Mouse (Mus musculus): ENCODE results near the gene Gm49396. TPM values are rescaled to one million over a fixed set of nuclear protein-coding genes. Genes with fewer than 3 reads are reported as not detected.

The Gm49396 gene
- polyA plus RNA-seq, 1 experiment from 2014 or later: 18.9 TPM

DNA sequence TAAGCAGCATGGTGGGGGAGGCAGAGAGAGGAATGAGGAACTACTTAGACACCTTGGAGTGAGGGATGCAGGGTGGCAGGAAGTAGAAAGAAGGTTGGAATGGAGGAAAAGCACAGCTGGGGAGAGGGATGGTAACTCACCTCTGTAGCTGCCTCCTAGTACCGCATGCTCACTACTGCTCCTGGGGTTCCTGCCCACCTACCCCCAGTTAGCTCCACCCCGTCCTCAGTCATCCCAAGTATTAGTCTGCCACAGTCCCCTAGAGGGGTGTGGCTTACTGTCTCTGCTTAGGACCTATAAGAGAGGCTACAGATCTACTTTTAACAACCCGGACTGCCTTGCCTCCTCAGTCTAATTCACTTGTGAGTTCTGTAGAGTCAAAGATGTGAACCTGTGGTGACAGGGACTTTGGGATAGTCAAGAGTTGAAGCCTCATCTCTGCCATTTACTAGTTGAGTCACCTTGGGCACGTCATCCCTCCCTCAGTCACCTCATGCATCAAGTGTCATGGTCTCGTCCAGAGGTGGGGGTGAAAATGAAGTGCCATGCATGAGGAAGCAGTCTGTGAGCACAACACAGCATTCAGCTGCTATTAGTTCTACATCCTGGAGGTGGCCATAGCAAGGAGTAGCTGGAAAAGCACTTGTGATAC is 29.8 kb downstream of the Gm49396 start:
- no peaks in the 10 kb centered on the region for H3K9me3 ChIP-seq (ENCODE audit: low read length)
- H3K9ac ChIP-seq (replicated peaks; ENCODE audit: low read length): no peak overlapping the region
- H3K4me2 ChIP-seq (replicated peaks; ENCODE audit: low read depth, low read length): no peak overlapping the region
- H3K36me3 ChIP-seq (ENCODE audit: insufficient read depth, low read length): no peaks in the 10 kb centered on the region
- WGBS: 45% methylated on average over 5 of the region's 5 CpGs
- no peak overlapping the region for H3K4me3 ChIP-seq (ENCODE audit: low read length)
- H3K4me1 ChIP-seq (ENCODE audit: insufficient read depth, low read length): peaks cover 9% of the 10 kb centered on the region; the same call in 1 of the 2 replicates
- no peak overlapping the region for H3K27ac ChIP-seq (ENCODE audit: low read length)
- H3K27me3 ChIP-seq (ENCODE audit: insufficient read depth, low read length): no peaks in the 10 kb centered on the region
- no peak for ATAC-seq (ENCODE audit: low FRiP score, low TSS enrichment)

DNA sequence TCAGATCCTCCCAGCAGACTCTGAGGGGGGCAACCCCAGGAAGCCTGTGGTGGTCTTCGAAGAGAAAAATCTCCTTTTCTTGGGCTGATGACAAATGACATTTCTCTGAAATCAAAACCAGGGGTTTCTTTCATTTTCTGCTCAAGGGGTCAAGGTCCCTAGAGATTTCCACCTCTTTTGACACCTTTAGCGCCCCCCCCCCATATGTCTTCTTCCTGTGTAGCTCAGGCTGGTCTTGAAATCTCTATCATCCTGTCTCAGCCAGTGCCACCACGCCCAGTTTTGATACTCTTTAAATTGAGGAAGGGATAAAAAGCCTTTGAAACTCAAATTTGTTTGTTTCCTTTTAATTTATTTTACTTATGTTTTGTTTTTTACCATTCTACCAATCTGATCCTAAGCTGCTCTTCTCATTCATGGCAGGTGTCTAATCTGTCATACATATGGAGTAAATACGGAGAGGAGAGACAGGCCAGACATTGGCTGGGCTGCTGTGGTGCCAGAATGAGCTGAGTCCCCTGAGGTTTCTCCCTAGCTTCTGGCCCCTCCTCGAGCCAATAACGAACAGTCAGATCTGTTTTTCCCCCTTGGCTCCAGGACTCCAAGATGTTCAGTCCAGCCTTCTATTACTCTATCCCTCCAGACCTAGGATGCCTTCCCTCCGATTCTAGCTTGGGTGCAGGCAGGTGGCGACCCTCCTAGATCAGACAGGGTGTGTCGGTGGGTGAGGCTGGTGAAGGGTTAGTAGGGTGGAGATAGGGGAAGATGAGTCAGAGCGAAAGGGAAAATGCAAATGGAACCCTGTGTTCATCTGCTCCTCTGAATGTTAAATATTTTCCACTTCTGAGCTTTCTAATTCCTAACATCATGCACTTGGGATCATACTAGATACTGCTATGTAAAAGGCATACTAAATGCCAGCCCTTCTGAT is 30.7 kb downstream of the Gm49396 start:
- Histone ChIP-seq H3K9ac (replicated peaks; ENCODE audit: low read length) (no peak overlapping the region), H3K36me3 (ENCODE audit: insufficient read depth, low read length) (no peaks in the 10 kb centered on the region), H3K9me3 (ENCODE audit: low read length) (no peaks in the 10 kb centered on the region), H3K4me2 (replicated peaks; ENCODE audit: low read depth, low read length) (no peak overlapping the region), H3K4me1 (ENCODE audit: insufficient read depth, low read length) (peaks cover 9% of the 10 kb centered on the region; the same call in 1 of the 2 replicates), H3K4me3 (ENCODE audit: low read length) (no peak overlapping the region), H3K27ac (ENCODE audit: low read length) (no peak overlapping the region), H3K27me3 (ENCODE audit: insufficient read depth, low read length) (no peaks in the 10 kb centered on the region)
- no peak for ATAC-seq (ENCODE audit: low FRiP score, low TSS enrichment)
- 75% methylated on average over 10 of the region's 10 CpGs for WGBS

DNA sequence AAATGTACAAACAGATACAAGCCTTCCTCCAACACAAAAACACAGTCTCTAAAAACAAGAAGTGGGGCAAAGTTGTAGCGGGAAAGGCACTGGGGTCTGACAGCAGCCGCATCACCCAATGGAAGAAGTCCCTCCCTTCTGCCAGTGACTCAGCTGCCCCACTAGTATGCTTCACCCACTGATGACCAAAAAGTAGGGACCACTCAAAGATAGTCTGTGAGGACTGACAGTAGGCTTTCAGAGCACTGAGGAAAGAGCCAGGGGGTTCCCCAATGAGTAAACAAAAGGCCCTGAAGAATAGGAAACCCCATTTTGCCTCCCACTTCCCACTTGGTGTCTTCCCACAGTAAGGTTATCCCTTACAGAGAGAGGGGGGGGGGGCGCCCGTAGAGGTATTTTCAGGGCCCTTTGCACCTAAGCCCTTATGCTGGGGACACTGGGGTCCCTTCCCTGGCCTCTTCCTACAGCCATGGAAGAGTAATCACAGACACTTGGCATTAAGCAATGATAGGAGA is 31.4 kb downstream of the Gm49396 start:
- Histone ChIP-seq H3K27ac (ENCODE audit: low read length) (no peak overlapping the region), H3K9me3 (ENCODE audit: low read length) (no peaks in the 10 kb centered on the region), H3K36me3 (ENCODE audit: insufficient read depth, low read length) (no peaks in the 10 kb centered on the region), H3K4me3 (ENCODE audit: low read length) (no peak overlapping the region), H3K4me1 (ENCODE audit: insufficient read depth, low read length) (peaks cover 8% of the 10 kb centered on the region; the same call in 1 of the 2 replicates), H3K9ac (replicated peaks; ENCODE audit: low read length) (no peak overlapping the region), H3K4me2 (replicated peaks; ENCODE audit: low read depth, low read length) (no peak overlapping the region), H3K27me3 (ENCODE audit: insufficient read depth, low read length) (no peaks in the 10 kb centered on the region)
- 63% methylated on average over 4 of the region's 4 CpGs for WGBS
- no peak for ATAC-seq (ENCODE audit: low FRiP score, low TSS enrichment)

DNA sequence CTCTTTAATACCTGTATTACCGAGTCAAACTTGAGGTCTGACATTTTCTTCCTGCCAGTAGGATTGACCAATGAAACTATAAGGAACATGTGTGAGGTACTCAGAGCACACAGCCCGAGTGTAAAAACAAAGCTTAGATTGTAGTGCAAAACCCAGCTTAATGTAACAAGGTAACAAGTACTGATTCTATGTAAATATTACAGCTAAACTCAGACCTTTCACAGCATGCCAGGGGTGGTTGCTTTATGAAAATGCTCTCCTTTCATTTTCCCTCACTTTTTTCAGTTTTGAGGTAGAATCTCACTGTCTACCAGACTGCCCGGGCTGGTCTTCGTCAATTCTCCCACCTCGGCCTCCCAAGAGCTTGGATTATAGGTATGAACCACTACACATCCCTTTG is 32.9 kb downstream of the Gm49396 start:
- Histone ChIP-seq H3K9ac (replicated peaks; ENCODE audit: low read length) (no peak overlapping the region), H3K4me1 (ENCODE audit: insufficient read depth, low read length) (0 out of 2 replicates have a peak, but pooled peaks cover 3% of the 10 kb centered on the region), H3K36me3 (ENCODE audit: insufficient read depth, low read length) (no peaks in the 10 kb centered on the region), H3K4me2 (replicated peaks; ENCODE audit: low read depth, low read length) (no peak overlapping the region), H3K4me3 (ENCODE audit: low read length) (no peak overlapping the region), H3K9me3 (ENCODE audit: low read length) (no peaks in the 10 kb centered on the region), H3K27me3 (ENCODE audit: insufficient read depth, low read length) (no peaks in the 10 kb centered on the region), H3K27ac (ENCODE audit: low read length) (no peak overlapping the region)
- WGBS: 82% methylated on average over 5 of the region's 5 CpGs
- ATAC-seq (ENCODE audit: low FRiP score, low TSS enrichment): no peak

DNA sequence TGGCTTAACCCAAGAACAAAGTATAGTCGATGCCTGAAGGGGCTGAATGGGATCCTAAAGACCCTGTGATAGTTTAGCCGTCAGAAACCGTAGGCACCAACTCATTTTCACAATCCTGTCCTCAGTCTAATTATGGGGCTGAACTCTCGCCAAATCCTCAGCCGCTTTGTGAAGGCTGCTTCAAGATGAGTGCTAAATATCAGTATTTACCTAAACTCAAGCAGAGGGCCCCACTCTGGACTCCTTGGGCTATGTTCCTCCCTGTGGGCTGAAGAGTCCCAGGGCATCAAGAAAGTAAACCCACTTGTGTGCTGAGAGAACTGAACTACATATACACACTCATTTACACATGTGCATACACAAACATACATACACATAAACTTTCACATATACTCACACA is 33.7 kb downstream of the Gm49396 start:
- no peaks in the 10 kb centered on the region for H3K9me3 ChIP-seq (ENCODE audit: low read length)
- no peaks in the 10 kb centered on the region for H3K36me3 ChIP-seq (ENCODE audit: insufficient read depth, low read length)
- no peak for ATAC-seq (ENCODE audit: low FRiP score, low TSS enrichment)
- no peak overlapping the region for H3K4me2 ChIP-seq (replicated peaks; ENCODE audit: low read depth, low read length)
- H3K27ac ChIP-seq (ENCODE audit: low read length): no peak overlapping the region
- WGBS: 74% methylated on average over 5 of the region's 5 CpGs
- H3K4me1 ChIP-seq (ENCODE audit: insufficient read depth, low read length): 0 out of 2 replicates have a peak, but pooled peaks cover 3% of the 10 kb centered on the region
- H3K9ac ChIP-seq (replicated peaks; ENCODE audit: low read length): no peak overlapping the region
- no peak overlapping the region for H3K4me3 ChIP-seq (ENCODE audit: low read length)
- H3K27me3 ChIP-seq (ENCODE audit: insufficient read depth, low read length): no peaks in the 10 kb centered on the region

DNA sequence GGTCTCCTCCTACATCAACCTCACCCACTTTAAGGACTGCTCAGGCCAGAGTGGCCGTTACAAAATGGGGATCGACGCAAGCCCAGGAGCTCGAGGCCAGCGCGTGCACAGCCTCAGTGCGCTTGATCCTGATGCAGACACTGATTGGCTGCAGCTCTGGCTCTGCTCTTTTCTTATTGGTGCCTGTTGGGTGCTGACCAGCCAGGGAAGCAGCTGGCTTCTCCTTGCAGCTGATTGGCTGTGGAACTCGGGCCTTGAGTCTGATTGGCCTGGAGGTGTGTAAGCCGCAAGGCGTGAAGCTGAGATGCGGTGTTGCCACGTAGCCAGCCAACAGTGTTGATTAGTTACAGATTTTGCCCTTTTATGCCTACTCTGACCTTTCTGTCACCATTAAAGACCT is 35.6 kb downstream of the Gm49396 start, which contains the start of gene Zbtb32:
TSS of gene Zbtb32 (minus strand) at position 124 of the 400 bp plus-strand sequence.
- Histone ChIP-seq H3K27ac (ENCODE audit: low read length) (peak within 1 kb of the TSS; percentile 32; the same call in 1 of the 2 replicates), H3K4me2 (replicated peaks; ENCODE audit: low read depth, low read length) (no peak within 1 kb of the TSS), H3K9ac (replicated peaks; ENCODE audit: low read length) (no peak within 1 kb of the TSS), H3K9me3 (ENCODE audit: low read length) (no peaks in the 10 kb centered on the region), H3K36me3 (ENCODE audit: insufficient read depth, low read length) (no peaks in the 10 kb centered on the region), H3K27me3 (ENCODE audit: insufficient read depth, low read length) (no peaks in the 10 kb centered on the region), H3K4me1 (ENCODE audit: insufficient read depth, low read length) (peaks cover 16% of the 10 kb centered on the region), H3K4me3 (ENCODE audit: low read length) (no peak within 1 kb of the TSS)
- WGBS: 93% methylated on average over 12 of the region's 12 CpGs
- ATAC-seq (ENCODE audit: low FRiP score, low TSS enrichment): no peak

DNA sequence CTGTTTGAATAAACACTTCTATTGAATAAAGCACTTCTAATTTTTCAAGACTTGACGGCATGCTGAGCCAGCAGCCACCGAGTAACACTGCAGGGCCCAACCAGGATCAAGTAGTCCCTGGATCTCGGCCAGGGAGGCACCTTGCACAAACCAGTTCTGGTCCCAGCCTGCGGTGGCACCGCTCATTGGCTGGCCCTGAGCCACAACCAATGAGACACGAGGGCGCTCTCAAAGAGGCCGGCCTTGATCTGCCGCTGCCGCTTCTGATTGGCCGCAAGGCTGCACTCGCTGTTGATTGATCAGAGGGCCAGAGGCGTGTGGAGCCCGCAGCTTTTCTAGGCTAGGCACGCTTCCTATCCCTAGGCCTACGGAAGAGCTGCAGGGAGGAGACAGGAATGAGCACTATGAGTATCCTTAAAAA is 36.8 kb downstream of the Gm49396 start:
- peak overlapping the region; percentile 14; the same call in 1 of the 2 replicates for H3K4me2 ChIP-seq (replicated peaks; ENCODE audit: low read depth, low read length)
- H3K9ac ChIP-seq (replicated peaks; ENCODE audit: low read length): no peak overlapping the region
- no peaks in the 10 kb centered on the region for H3K27me3 ChIP-seq (ENCODE audit: insufficient read depth, low read length)
- H3K9me3 ChIP-seq (ENCODE audit: low read length): no peaks in the 10 kb centered on the region
- H3K4me3 ChIP-seq (ENCODE audit: low read length): no peak overlapping the region
- ATAC-seq (ENCODE audit: low FRiP score, low TSS enrichment): peak; percentile 96
- H3K27ac ChIP-seq (ENCODE audit: low read length): peak overlapping the region; percentile 31
- H3K4me1 ChIP-seq (ENCODE audit: insufficient read depth, low read length): peaks cover 23% of the 10 kb centered on the region
- H3K36me3 ChIP-seq (ENCODE audit: insufficient read depth, low read length): no peaks in the 10 kb centered on the region
- under 1% methylated on average over 16 of the region's 16 CpGs for WGBS

DNA sequence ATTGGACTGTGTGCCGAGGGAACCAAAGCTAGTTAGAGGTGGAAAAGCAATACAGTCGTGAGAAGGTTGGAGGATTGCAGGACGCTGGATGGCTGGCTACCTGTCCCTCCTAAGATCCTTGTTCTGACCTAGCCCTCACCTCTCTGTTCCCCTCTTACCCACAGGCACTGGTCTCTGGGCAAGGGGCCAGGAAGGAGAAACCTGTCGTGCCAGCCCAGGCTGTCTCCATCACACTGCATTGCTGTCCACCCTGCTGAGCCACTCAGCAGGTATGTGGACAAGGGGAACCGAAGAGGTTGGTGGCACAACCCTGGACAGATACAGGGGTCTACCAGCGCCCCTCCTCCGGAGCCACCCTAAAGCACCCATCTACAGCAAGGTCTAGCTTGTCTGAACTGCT is 37.5 kb downstream of the Gm49396 start:
- H3K27ac ChIP-seq (ENCODE audit: low read length): peak overlapping the region; percentile 31
- no peaks in the 10 kb centered on the region for H3K9me3 ChIP-seq (ENCODE audit: low read length)
- 0 out of 2 replicates have a peak, but pooled peaks have one; percentile 33 for ATAC-seq (ENCODE audit: low FRiP score, low TSS enrichment)
- no peak overlapping the region; the same call in 1 of the 2 replicates for H3K4me2 ChIP-seq (replicated peaks; ENCODE audit: low read depth, low read length)
- no peak overlapping the region for H3K4me3 ChIP-seq (ENCODE audit: low read length)
- H3K9ac ChIP-seq (replicated peaks; ENCODE audit: low read length): no peak overlapping the region
- WGBS: 70% methylated on average over 7 of the region's 7 CpGs
- no peaks in the 10 kb centered on the region for H3K27me3 ChIP-seq (ENCODE audit: insufficient read depth, low read length)
- no peaks in the 10 kb centered on the region for H3K36me3 ChIP-seq (ENCODE audit: insufficient read depth, low read length)
- peaks cover 23% of the 10 kb centered on the region for H3K4me1 ChIP-seq (ENCODE audit: insufficient read depth, low read length)

DNA sequence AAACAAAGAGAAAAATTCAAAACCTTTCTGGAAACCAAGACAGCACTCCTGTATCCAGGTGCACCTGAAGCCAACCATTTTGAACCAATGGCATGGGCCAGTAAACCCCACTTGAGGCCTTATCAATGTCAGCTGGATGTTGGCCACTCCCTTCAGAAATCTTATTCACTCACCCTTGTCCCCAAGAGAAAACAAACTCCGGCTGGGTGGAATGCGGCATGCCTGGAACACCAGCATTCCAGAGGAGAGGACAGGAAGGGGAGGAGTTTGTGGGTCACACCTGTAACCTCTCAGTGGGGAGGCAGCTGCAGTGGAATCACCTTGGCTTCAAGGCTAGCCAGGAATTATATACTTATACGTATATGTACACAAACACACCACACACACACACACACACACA is 39.4 kb downstream of the Gm49396 start:
- Histone ChIP-seq H3K9me3 (ENCODE audit: low read length) (no peaks in the 10 kb centered on the region), H3K36me3 (ENCODE audit: insufficient read depth, low read length) (no peaks in the 10 kb centered on the region), H3K4me2 (replicated peaks; ENCODE audit: low read depth, low read length) (no peak overlapping the region), H3K27me3 (ENCODE audit: insufficient read depth, low read length) (no peaks in the 10 kb centered on the region), H3K4me1 (ENCODE audit: insufficient read depth, low read length) (peaks cover 23% of the 10 kb centered on the region), H3K27ac (ENCODE audit: low read length) (peak overlapping the region; percentile 71), H3K9ac (replicated peaks; ENCODE audit: low read length) (no peak overlapping the region), H3K4me3 (ENCODE audit: low read length) (no peak overlapping the region)
- WGBS: 14% methylated on average over 3 of the region's 3 CpGs
- ATAC-seq (ENCODE audit: low FRiP score, low TSS enrichment): peak; percentile 64

Data from kidney, embryonic 16.5 days (tissue).